Mouse (Mus musculus) embryonic facial prominence, embryonic 11.5 days (tissue): ENCODE measurements around the gene Aldh1a7. TPM values are rescaled to one million over a fixed set of nuclear protein-coding genes. Genes with fewer than 3 reads are reported as not detected.
"Not testable (repeated sequence)": the region's sequence is repeated elsewhere in the genome, so short reads cannot be mapped to it uniquely, and the experiment has no call there.

Experiments
- ATAC-seq: fragments of 200-750 bp; cut with Nextera tagmentation; replicated peaks from 2 replicates; pipeline ENCODE4 v1.8.0; 2017; ENCODE audit warnings: low read depth; ENCODE audit not compliant: insufficient number of reproducible peaks, low FRiP score, low TSS enrichment
- DNase-seq: peaks from one replicate; pipeline ENCODE4 v3.0.0-alpha.2; 2015; ENCODE audit warnings: low spot score
- H3K27ac ChIP-seq: fragments of 300-500 bp; sonication (generic); replicated peaks from 2 replicates; pipeline ENCODE4 v1.5.1; 2014; ENCODE audit warnings: mild to moderate bottlenecking, low read depth, low read length, control low read depth
- H3K27me3 ChIP-seq: fragments of 300-500 bp; sonication (generic); 2 replicates; pipeline ENCODE4 v1.6.1; 2014; ENCODE audit warnings: mild to moderate bottlenecking, low read length, moderate library complexity, mixed read lengths; ENCODE audit not compliant: control insufficient read depth, insufficient read depth
- H3K36me3 ChIP-seq: fragments of 300-500 bp; sonication (generic); replicated peaks from 2 replicates; pipeline ENCODE4 v1.6.1; 2014; ENCODE audit warnings: low read depth, mild to moderate bottlenecking, low read length, moderate library complexity, mixed read lengths; ENCODE audit not compliant: control insufficient read depth, insufficient read depth
- H3K4me1 ChIP-seq: fragments of 300-500 bp; sonication (generic); 2 replicates; pipeline ENCODE4 v1.6.1; 2014; ENCODE audit warnings: low read length, mixed read lengths; ENCODE audit not compliant: control insufficient read depth, insufficient read depth
- H3K4me2 ChIP-seq: fragments of 300-500 bp; sonication (generic); 2 replicates; pipeline ENCODE4 v1.6.1; 2014; ENCODE audit warnings: low read depth, mild to moderate bottlenecking, control low read depth, low read length, moderate library complexity
- H3K4me3 ChIP-seq: fragments of 300-500 bp; sonication (generic); 2 replicates; pipeline ENCODE4 v1.5.1; 2014; ENCODE audit warnings: low read depth, low read length, control low read depth
- H3K9ac ChIP-seq: fragments of 300-500 bp; sonication (generic); replicated peaks from 2 replicates; pipeline ENCODE4 v1.6.1; 2014; ENCODE audit warnings: mild to moderate bottlenecking, control low read depth, low read length
- H3K9me3 ChIP-seq: fragments of 300-500 bp; sonication (generic); replicated peaks from 2 replicates; pipeline ENCODE4 v1.6.1; 2016; ENCODE audit warnings: mild to moderate bottlenecking, low read length, inconsistent platforms, mixed read lengths; ENCODE audit not compliant: control insufficient read depth
- WGBS: fragments of 180-500 bp; shearing (Covaris S2); extraction: QIAGEN DNeasy Blood & Tissue Kit; methylation state at CpG from one replicate; pipeline ENCODE4 v1.1.7; 2014; 5-methylcytosine and 5-hydroxymethylcytosine counted together
- polyA plus RNA-seq: library from polyadenylated mRNA; unstranded; fragments of >200 nt; fragmentation: Nextera tagmentation; extraction: Ambion mirVana; gene quantifications from 2 replicates; pipeline ENCODE4 v1.2.1, GENCODE M21; 2014

The Aldh1a7 gene
- polyA plus RNA-seq, 1 experiment from 2014 or later: 5.0 TPM

DNA sequence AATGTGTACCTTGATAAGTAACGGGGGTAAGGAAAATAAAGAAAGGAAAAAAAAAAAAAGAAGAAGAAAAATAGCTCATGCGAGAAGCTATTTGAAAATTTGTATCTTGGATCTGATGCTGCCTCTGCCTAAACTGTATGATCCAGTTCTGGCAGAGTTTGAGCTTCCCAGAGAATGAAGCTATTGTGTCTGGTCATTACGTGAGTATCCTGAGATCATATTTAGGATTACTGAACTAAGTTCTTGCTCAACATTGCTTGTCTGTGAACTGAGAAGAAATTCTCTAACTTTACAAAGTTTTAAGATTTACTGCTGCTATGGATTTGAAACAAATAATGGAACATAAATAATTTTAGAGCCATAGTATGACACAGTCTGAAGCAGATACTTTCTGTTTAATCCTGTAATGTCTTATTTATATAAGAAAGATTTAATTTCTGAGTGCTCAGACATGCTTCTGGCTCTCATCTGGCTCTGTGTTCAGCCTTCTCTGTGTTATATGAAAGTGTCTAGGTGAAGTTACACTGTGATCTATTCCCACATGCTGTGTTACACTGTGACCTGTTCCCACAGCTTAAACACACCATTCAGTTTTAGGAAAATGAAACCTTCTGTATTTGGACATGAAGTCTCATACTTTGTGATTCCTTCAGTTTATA lies 49.5 kb downstream of the Aldh1a7 start:
- Histone ChIP-seq H3K36me3 (no peaks in the 10 kb centered on the region), H3K27me3 (no peaks in the 10 kb centered on the region), H3K4me3 (no peak overlapping the region), H3K4me1 (no peaks in the 10 kb centered on the region), H3K9me3 (no peaks in the 10 kb centered on the region), H3K9ac (no peak overlapping the region), H3K27ac (no peak overlapping the region), H3K4me2 (no peak overlapping the region)
- ATAC-seq (no peak), DNase-seq (no peak)
- 85% methylated on average over 3 of the region's 3 CpGs for WGBS

GRCm38 (mm10) chr19:20654141-20654873 lies 73.1 kb downstream of the Aldh1a7 start:
- ATAC-seq (no peak), DNase-seq (no peak)
- Histone ChIP-seq H3K4me3 (no peak overlapping the region), H3K9me3 (no peaks in the 10 kb centered on the region), H3K4me1 (no peaks in the 10 kb centered on the region), H3K36me3 (no peaks in the 10 kb centered on the region), H3K9ac (no peak overlapping the region), H3K27me3 (no peaks in the 10 kb centered on the region), H3K4me2 (no peak overlapping the region), H3K27ac (no peak overlapping the region)
- 68% methylated on average over 3 of the region's 3 CpGs for WGBS

GRCm38 (mm10) chr19:20653082-20653676 lies 74.2 kb downstream of the Aldh1a7 start:
- H3K4me1 ChIP-seq: no peaks in the 10 kb centered on the region
- H3K9me3 ChIP-seq: no peaks in the 10 kb centered on the region
- no peaks in the 10 kb centered on the region for H3K27me3 ChIP-seq
- H3K27ac ChIP-seq: no peak overlapping the region
- H3K4me3 ChIP-seq: no peak overlapping the region
- H3K4me2 ChIP-seq: no peak overlapping the region
- ATAC-seq (no peak), DNase-seq (no peak)
- no peaks in the 10 kb centered on the region for H3K36me3 ChIP-seq
- WGBS: 80% methylated on average over 1 of the region's 1 CpGs
- H3K9ac ChIP-seq: no peak overlapping the region

DNA sequence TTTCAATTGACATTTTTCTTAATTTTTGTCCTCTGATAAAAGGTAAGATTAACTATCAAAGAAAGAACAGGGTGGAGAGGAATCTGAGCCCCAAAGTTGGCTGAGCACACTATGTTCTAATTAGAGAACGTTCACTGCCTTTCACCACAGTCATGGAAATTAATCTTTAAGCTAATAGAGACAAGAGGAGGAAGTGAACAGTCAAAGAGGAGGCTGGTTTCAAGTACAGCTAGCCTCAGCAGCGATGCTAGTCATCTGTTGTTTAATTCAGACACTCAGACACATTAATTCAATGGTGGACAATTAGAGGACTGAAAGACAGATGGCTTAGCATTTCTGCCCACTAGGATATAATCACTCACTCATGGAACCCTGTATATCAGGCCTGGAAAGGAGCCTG lies 77.4 kb downstream of the Aldh1a7 start:
- DNase-seq (no peak), ATAC-seq (no peak)
- H3K4me1 ChIP-seq: no peaks in the 10 kb centered on the region
- H3K9ac ChIP-seq: no peak overlapping the region
- WGBS: 29% methylated on average over 2 of the region's 2 CpGs
- H3K9me3 ChIP-seq: no peaks in the 10 kb centered on the region
- no peaks in the 10 kb centered on the region for H3K27me3 ChIP-seq
- H3K27ac ChIP-seq: no peak overlapping the region
- no peak overlapping the region for H3K4me2 ChIP-seq
- no peaks in the 10 kb centered on the region for H3K36me3 ChIP-seq
- no peak overlapping the region for H3K4me3 ChIP-seq

DNA sequence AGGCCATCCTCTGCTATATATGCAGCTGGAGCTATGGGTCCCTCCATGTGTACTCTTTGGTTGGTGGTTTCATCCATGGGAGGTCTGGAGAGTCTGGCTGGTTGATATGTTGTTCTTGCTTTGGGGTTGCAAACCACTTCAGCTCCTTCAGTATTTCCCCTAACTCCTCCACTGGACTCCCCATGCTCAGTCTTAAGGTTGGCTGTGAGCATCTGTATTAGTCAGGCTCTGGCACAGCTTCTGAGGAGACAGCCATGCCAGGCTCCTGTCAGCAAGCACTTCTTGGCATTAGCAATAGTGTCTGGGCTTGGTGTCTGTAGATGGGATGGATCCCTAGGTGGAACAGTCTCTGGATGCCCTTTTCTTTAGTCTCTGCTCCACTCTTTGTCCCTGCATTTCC lies 79.9 kb downstream of the Aldh1a7 start:
- H3K9me3 ChIP-seq, H3K27me3 ChIP-seq, H3K9ac ChIP-seq, DNase-seq, ATAC-seq, H3K36me3 ChIP-seq, H3K4me3 ChIP-seq, H3K4me2 ChIP-seq, H3K4me1 ChIP-seq, H3K27ac ChIP-seq: not testable (repeated sequence)

GRCm38 (mm10) chr19:20644346-20644745 lies 83.0 kb downstream of the Aldh1a7 start:
- Histone ChIP-seq H3K27me3 (no peaks in the 10 kb centered on the region), H3K9ac (no peak overlapping the region), H3K9me3 (no peaks in the 10 kb centered on the region), H3K4me3 (no peak overlapping the region), H3K27ac (no peak overlapping the region), H3K4me2 (no peak overlapping the region), H3K36me3 (no peaks in the 10 kb centered on the region), H3K4me1 (no peaks in the 10 kb centered on the region)
- ATAC-seq: no peak
- DNase-seq: no peak
- WGBS: 75% methylated on average over 3 of the region's 3 CpGs

Other genes starting within 250 kb of the Aldh1a7 start
- gene Aldh1a1, start 234.8 kb downstream of the Aldh1a7 start, polyA plus RNA-seq: 23.5 and 66.1 TPM in 2 replicates
- 0.14 and 0.42 TPM in 2 replicates for gene Tmc1, start 226.6 kb upstream of the Aldh1a7 start, polyA plus RNA-seq